Mouse (Mus musculus) thymus, postnatal 0 days (tissue): Measurements from ENCODE around the gene Rbfox1. TPM values are rescaled to one million over a fixed set of nuclear protein-coding genes. Genes with fewer than 3 reads are reported as not detected.

Source experiments
- DNase-seq: peaks from one replicate; pipeline ENCODE4 v3.0.0-alpha.2; 2015; ENCODE audit warnings: low spot score
- polyA plus RNA-seq: library from polyadenylated mRNA; unstranded; fragments of >200 nt; fragmentation: Nextera tagmentation; extraction: Ambion mirVana; gene quantifications from 2 replicates; pipeline ENCODE4 v1.2.1, GENCODE M21; 2015

The Rbfox1 gene
- polyA plus RNA-seq, 1 experiment from 2014 or later = 3.2 TPM

DNA sequence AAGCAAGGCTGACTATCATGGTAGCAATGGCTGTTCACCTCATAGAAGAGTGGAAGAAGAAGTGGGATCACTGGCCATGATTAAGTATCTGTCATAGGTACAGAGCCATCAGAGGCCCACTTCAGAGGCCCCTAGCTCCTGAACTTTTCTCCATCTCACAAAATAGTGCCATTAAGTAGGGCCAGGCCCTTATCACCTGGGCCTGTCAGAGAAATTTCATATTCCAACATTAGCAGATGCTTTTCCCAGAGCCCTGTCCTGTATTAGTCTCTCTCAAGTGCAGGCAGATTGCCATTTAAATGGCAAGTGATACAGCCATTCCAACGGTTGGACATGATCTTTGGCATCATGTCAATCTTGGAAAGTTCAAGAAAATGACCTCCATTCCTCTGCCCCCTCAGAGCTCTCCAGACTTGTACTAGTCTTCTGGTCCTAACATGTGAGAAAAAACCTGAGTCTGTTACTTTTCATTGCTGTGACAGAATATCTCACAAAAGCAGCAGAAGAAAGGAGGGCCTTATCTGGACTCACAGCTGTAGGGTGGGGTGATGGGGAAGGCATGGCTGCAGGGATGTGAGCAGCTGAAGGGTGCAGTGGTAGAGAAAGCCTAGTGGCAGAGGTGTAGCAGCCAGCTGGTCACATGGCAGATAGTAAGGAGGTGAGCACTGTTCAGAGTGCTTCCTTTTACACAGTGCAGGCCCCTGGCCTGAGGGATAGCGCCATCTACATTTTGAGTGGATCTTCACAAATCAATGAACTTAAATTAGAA, 210.6 kb downstream of the Rbfox1 start:
- no peak for DNase-seq

DNA sequence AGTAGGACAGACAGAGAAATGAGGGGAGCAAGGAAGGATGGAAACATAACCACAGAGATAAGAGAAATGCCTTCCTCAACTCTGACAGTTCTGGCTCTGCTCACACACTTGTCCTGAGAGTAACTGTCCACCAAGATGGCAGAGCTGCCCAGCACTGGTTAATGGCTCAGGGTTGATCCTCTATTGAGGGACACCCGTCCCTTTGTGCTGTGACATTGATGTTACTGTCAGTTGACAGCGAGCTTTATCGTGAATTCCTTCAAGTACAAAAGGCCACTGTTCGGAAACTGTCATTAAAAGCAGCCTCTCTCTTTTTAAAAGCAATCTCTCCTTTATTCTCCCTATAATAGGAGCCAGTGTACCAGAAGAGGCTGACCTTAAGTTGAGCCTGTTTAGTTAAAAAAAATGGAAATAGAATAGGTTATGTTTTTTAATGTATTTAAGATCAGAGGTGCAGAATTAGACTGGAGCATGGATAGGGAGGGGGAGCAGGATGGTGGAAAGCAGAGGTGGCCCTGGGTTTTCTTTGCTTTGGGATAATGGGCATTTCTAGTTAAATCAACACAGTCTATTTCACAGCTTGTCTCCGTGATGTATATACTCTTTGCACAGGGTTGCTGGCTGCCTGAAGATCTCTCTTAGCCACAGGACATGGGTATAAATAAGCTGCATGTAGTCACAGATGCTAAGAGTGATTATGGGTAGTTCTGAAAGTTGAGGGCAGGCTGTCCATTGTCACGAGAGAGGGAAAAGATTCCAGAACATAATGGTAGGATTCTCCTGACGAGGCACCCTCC, 212.3 kb downstream of the Rbfox1 start:
- no peak for DNase-seq

DNA sequence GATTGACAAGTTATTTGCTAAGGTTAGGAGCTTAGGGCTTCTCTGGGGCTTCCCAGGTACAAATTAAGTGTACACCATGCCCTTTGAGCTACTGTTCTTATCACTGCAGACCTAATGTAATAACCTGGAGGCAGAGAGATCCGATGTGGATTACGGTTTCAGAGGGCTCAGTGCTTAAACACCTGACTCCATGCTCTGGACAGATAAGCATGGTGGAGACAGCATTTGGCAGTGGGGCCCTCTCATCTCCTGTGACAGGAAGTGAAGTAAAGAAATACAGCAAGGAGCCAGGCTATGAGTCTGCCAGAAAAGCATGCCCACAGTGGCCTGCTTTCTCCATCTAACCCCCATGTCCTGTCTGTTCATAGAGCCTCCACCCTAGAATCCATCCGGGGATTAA, 213.0 kb downstream of the Rbfox1 start:
- DNase-seq = no peak

DNA sequence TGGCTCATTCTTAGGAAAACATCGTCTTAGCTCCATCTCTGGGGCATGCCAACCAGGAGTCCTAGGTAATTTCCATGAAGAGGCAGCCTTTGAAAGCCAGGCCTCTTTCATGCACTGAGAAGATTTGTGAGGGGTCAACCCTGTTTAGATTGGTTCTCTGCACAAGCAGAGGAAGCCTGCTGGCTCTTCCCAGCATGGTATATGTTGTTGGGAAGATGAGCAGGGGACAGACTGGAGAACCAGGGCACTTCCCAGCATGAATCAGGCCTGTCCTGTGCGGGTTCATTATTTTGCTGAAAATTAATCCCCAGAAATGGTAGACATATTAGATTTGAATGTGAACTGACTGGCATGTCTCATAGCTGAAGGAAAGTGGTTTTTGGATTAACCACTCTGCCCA, 214.4 kb downstream of the Rbfox1 start:
- no peak for DNase-seq

DNA sequence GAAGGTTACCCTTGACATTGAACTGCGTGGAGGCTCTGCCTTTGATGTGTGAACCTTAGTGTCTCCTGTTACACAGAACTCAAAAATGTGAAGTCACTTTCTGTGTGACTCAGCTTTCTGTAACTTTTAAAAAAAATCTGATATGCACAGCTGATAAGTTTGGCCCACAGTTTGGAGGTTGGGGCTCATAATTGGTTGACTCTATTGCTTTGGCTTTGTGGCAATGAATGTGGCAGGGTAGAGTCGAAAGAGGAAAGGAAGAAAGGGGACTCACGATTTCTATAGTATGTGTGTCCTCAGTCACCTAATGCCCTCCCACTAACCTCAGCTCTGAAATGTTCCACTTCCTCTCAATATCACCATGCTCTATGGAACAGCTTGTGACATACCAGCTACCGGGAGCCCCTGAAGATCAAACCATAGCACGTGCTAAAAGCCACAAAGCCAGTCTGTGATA, 215.3 kb downstream of the Rbfox1 start:
- no peak for DNase-seq

DNA sequence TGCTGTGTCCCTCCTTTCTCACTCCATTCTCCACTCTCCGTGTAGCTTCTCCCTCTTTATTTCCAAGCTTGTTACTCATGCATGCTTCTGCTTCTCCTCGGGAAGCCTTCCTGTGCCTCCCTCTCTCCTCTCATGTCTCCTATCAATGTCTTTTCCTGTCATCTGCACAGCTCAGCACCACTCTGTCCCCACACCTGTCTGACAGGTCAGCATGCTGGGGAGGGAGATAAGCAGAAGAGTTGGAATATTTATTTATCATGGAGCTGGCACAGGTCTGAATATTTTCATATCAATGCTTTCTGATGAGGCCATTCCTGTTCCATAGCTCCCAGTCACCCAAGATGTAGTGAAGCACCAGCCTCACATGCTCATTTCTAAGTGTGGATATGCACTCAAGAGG, 218.6 kb downstream of the Rbfox1 start:
- DNase-seq = no peak

DNA sequence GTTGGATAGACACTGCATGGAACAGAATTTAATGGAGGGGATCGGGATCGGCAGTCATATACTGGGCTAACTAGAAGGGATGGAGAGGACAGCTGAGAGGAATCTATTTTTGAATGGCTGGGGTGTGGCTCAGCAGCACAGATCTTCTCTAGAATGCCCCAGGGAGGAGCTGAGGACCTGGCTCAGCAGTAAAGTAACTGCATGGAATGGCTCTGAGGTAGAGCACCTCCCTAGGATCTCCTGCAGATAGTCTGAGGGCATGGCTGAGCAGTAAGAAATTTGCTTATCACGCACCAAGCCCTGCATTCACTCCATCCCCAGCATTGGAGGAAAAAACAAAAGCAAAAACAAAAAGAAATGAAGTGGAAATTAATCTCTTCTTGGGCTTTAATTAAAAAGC, 225.0 kb downstream of the Rbfox1 start:
- DNase-seq = no peak

DNA sequence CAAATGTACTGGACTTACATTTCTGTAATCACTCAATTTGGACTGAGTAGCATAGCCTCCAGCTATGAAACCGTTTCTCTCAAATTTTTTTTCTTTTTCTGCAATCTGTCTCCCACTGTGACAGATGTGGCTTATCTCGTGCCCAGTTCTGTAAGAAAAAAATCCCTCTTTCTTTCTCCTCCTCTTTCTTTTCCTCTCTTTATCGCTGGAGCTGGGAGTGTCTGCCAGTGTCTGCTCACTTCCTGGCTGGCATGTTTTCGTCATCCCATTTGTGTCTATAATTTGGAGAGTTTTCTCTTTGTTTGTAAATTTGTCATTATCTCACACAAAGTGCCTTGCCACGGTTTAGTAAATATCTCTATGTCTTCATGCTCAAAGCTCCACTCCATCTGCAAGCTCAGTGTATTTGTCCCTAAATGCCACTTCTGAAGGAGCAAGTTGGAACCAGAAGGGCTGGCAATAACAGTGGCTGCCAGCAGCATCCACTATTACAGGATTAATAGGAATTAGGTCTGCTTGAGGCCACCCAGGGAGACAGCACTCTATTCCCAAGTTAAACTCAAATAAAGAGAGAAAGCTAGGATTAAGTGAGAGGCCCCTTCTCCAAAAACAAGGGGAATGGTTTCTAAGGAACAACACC, 228.8 kb downstream of the Rbfox1 start:
- DNase-seq = no peak

DNA sequence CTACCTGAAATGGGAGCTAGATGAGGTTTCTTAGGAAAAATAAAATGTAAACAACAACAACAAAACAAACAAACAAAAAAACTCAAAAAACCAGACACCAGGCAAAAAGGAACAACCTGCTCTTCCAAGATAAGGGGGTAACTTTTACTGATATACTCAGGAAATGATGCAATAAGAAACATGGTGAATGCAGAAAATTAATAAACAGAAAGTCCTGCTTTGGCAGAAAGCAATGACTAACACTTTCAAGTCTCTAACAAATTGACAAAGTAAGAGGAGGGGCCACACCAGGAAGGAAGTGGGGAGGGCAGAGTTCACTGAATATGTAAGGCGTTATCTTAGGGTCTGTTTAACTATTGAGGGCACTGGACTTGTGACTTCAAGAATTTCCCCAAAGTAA, 234.3 kb downstream of the Rbfox1 start:
- no peak for DNase-seq

DNA sequence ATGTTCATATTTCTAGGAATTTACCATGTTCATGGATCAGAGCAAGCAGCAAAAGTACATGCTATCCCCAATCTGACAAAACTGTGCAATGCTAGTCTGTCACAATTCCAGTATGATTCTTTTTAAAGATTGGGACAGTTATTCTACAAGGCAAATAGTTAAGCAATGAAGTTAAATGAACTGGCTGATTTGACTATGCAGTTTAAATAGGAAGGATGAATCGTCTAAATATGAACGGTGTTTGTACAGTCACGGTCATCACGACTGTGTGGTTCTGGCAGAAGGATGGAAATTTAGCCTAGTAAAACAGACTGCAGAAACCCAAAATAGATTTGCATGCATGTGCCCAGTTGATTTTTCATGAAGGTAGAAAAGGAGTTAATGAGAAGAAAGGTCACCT, 236.1 kb downstream of the Rbfox1 start:
- DNase-seq = no peak

DNA sequence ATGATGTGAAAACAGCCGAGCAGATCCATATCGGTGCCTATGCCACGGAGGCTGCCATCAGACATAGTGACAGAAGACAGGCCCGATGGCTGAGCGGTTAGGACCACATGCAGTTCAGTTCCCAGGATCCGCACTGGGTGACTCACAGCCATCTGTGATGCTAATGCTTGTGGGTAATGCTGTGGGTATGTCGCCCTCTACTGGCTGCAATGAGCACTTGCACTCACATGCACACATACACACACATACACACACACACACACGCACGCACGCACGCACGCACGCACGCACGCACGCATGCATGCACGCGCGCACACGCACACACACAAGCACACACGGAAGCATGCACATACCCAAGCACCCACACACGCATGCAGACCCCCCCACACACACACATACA, 237.7 kb downstream of the Rbfox1 start:
- no peak for DNase-seq

DNA sequence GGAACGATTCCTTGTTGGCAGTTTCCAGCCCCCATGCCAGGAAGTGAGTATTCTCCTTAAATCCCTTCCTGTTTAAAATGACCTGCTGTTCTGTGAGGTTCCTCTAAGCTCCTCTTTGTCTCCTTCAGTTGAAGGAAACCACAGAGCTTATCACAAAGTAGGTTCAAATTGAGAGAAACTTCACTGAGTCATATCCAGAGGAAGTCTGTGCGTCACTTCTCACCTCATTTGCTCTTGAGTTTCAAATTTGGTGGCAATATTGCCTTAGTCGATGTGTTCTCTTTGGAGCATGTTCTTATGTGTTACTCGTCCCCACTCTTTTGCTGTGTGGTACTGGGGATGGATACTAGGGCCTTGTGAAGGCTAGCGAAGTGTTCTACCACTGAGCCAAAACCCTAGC, 243.2 kb downstream of the Rbfox1 start:
- DNase-seq = no peak

DNA sequence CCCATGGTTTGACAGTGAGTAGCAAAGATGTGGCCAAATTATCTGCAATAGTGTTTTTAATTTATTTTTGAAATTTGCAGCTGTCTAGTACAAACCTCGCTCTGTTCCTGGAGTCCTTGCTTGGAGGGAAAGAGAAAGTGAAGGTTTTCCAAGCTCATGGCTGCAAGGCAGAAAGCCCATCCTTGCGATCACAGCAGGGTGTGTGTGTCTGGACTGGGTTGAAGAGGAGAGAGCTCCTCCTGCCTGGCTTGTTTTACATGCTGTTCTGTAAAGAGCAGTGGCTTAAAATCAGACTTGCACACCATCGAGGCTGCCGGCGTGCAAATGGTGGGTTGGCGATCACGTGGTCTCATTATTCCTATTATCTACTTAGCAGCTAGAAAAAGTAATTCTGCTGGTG, 249.9 kb downstream of the Rbfox1 start:
- DNase-seq = no peak

DNA sequence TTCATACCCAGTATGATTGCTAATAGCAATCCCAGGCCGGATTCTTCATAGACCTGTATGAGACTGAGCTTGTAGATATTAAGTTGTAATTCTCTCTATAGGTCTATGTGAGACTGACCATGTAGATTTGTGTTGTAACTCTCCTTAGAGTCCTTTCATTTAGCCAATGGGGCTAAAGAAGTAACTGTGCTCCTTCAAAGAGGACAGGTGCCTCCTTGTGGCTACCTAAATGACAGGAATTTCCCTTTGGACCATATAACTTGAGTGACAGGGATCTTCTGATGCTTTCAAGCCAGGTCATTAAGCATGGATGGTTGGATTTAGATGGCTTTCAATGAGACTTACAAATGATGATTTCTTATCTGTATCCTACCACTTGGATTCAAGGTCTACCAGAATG, 254.3 kb downstream of the Rbfox1 start:
- no peak for DNase-seq

DNA sequence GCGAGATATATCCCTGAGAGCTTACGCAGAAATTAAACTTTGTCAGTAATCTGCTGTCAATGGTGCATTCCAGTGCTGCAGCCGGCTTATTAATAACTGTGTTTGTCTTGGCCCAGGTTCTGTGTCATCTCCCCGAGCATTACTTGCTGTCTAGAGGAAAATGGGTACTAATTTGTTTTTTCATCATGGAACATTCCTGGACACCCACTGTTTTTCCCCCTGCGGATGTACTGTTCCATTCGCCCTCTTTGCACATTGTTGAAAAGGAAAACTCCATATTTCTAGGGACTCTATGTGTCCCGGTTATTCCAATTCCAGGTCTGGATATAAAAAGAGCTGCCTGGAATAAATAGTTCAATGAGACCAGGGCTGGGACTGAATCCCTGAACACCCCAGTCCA, 262.8 kb downstream of the Rbfox1 start:
- no peak for DNase-seq

DNA sequence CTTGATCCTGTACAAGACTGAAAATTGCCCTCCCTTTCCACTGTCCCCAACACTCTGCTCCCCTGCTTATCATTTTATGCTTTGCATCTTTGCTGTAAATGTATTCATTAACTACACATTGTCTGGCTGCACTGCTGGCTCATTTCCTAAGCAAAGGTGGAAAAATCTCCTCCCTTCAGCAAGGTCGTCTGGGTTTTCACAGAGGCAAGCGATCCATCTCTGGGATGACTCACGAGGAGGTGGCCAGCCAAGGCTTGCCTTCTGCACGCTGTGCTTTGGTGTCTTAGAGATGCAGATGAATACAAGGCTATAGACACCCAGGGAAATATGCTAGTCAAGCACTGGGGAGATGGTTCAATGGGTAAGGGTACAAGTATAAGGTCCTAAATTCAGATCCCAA, 264.2 kb downstream of the Rbfox1 start:
- no peak for DNase-seq

DNA sequence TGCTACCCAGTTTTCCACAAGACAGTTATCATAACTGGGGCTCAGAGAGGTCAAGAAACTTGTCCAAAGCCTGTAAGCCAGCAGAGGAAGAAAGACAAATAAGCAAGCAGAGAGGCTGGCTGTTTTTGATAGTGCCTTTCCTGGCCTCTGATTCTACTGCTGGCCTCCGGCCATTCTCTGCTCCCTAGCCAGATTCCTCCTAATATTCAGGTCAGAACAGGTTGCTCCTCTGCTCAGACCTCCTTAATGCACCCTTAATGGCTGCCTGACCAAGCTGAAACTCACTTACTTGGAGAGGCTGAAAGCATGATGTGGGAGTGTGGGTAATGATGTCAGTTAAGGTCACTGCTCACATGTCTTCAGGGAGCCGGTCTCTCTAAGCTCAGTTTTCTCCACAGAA, 270.4 kb downstream of the Rbfox1 start:
- DNase-seq = no peak

DNA sequence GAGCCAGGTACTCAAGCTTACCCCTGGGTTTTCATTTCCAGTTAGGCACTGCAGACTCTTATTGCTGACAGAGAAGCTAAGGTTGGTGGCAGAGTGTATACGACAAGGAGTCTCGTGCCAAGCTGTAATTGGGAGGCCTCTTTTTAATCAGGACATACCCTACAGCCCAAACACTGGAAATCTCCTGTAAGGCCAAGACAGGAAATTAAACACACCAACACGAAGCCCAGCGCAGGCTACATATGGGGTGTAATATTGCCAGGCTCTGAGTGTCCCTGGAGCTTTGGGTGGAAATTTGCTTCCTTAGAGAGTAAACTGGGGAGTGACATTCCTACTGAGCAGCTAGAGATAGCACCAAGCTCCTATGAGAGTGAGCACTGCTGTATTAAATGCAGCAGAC, 279.3 kb downstream of the Rbfox1 start:
- DNase-seq = no peak

DNA sequence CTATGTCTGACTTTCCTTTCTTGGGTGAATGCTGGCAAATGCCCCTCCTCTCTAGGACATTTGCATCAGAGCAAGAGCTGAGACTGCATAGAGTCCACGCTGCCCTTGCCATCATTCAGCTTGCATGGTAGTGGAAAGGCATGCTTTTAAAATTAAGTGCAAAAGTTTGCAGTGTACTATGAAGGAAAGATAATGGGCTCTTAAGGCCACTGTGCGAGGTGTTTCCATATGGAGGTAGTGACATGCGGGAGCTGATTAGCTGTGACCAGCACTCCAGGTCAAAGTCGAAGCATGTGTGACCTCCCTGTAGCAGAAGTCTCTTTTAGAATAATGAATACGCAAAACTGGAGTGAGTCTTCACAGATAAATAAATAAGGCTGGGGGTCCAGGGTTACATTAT, 284.2 kb downstream of the Rbfox1 start:
- no peak for DNase-seq

DNA sequence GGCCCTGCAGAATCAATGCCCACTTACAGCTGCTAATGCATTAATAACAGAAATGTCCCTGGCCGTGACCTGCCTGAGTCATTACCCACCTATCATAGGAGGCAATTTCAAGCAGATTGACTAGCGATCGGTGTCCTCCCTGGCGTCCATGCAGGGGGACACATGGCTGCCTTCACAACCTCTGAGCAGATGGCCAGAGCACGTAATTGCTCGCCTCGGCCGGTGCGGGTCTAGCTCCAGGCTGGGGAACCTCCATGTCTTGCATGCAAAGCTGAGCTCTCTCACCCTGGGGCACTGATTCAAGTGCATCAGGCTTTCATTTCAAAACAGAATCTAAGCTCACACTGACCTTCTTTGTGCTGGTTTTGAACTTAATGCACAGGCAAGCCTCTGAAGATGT, 295.7 kb downstream of the Rbfox1 start:
- no peak for DNase-seq

DNA sequence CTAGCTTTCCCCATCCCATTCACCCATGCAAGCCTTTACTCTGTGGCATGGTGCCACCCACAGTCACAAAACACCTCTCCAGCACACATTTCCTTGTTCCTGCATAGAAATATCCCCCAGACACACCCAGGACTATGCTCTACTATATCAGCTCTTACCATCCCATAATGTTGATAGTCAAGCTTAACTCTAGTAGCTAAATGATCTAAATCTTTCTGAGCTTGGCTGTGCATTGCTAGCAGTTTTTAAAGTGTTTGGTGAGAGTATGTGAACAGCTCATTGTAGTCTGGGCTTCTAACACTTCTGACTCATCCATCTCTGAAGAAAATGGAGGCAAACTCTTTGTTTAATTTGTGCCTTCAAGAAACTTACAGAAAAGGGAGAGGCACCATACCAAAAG, 297.2 kb downstream of the Rbfox1 start:
- DNase-seq = no peak

DNA sequence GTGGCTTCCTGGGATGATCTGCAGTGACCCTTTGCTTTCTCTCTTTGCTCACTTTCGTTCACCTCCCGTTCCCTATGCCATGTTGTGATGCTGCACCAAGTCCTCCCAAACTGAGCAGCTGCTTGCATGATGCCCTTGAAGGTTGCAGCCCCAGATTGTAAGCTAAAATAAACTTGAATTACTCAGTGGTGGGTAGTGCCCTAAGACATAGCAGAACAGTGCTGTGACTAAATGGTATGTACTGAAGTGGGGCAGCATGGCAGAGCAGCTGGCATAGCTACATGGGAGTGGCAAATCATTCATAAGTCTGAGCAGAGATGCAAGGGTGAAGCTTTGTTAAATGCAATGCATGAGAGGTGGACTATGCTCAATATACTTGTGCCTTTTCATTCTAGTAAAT, 307.2 kb downstream of the Rbfox1 start:
- DNase-seq = no peak
